Mouse (Mus musculus) hindbrain, embryonic 13.5 days (tissue): ENCODE data around the gene Plin3. TPM values are rescaled to one million over a fixed set of nuclear protein-coding genes. Genes with fewer than 3 reads are reported as not detected.

Source experiments
- microRNA counts: library from miRNA; unstranded; fragments of <30 nt; microRNA quantifications from one replicate; lab custom pipeline; 2016
- microRNA-seq: library from miRNA; unstranded; fragments of <30 nt; microRNA quantifications from one replicate; pipeline ENCODE4, GENCODE M21; 2016
- polyA plus RNA-seq: library from polyadenylated mRNA; unstranded; fragments of >200 nt; fragmentation: Nextera tagmentation; extraction: Ambion mirVana; gene quantifications from 2 replicates; pipeline ENCODE4 v1.2.1, GENCODE M21; 2015

Gene Plin3
- polyA plus RNA-seq, 1 experiment from 2014 or later: 23.5 TPM

MicroRNAs within 50 kb of the gene (microRNA counts, 519-probe panel; counts per million panel counts)
- 2,829 counts per million, percentile 29 among the panel's probes with 10 or more counts for microRNA mmu-miR-7b (lab: Ali Mortazavi, UCI)

Small RNA genes within 50 kb of the gene (microRNA-seq; reads per million reads assigned to microRNA genes)
- gene Mir7b: 752 reads per million, percentile 75 among the genes with 10 or more reads in this experiment

Other genes starting within 250 kb of the Plin3 start
- 77.2 and 86.0 TPM in 2 replicates for gene Ubxn6, start 217.8 kb downstream of the Plin3 start, polyA plus RNA-seq
- gene Hdgfl2, start 213.2 kb downstream of the Plin3 start, polyA plus RNA-seq: 150 and 154 TPM in 2 replicates
- gene Plin4, start 183.1 kb downstream of the Plin3 start, polyA plus RNA-seq: 0.10 TPM in 2 replicates
- 0.83 and 1.0 TPM in 2 replicates for gene Plin5, start 175.3 kb downstream of the Plin3 start, polyA plus RNA-seq
- not detected in 2 replicates for gene Lrg1, start 170.9 kb downstream of the Plin3 start, polyA plus RNA-seq
- 10.5 and 11.7 TPM in 2 replicates for gene Sema6b, start 152.5 kb downstream of the Plin3 start, polyA plus RNA-seq
- gene Tnfaip8l1, start 130.4 kb downstream of the Plin3 start, polyA plus RNA-seq: 7.9 and 9.2 TPM in 2 replicates
- gene Mydgf, start 109.0 kb downstream of the Plin3 start, polyA plus RNA-seq: 69.2 and 72.6 TPM in 2 replicates
- 24.5 and 26.5 TPM in 2 replicates for gene Dpp9, start 74.0 kb downstream of the Plin3 start, polyA plus RNA-seq
- gene Fem1a, start 36.1 kb downstream of the Plin3 start, polyA plus RNA-seq: 18.9 and 20.1 TPM in 2 replicates
- gene Ticam1, start 16.1 kb downstream of the Plin3 start, polyA plus RNA-seq: 1.3 and 1.4 TPM in 2 replicates
- gene Arrdc5, start 7.4 kb upstream of the Plin3 start, polyA plus RNA-seq: not detected in 2 replicates
- gene Uhrf1, start 10.4 kb upstream of the Plin3 start, polyA plus RNA-seq: 27.1 and 29.6 TPM in 2 replicates
- gene Kdm4b, start 33.2 kb upstream of the Plin3 start, polyA plus RNA-seq: 66.0 and 66.7 TPM in 2 replicates
- 273 TPM in 2 replicates for gene Ptprs, start 183.6 kb upstream of the Plin3 start, polyA plus RNA-seq
- not detected in 2 replicates for gene Znrf4, start 219.6 kb upstream of the Plin3 start, polyA plus RNA-seq